Mouse (Mus musculus) heart, postnatal 0 days (tissue): ENCODE measurements around the gene 0610012G03Rik.

Experiments used
- CTCF ChIP-seq: IDR thresholded peaks from 2 replicates; pipeline ENCODE4 v1.5.1; 2016; ENCODE audit warnings: antibody characterized with exemption, control low read depth, low read depth
- EP300 ChIP-seq: IDR thresholded peaks from 2 replicates; pipeline ENCODE4 v1.6.1; 2016; ENCODE audit warnings: antibody characterized with exemption, low read depth

GRCm38 (mm10) chr16:31918248-31918724 lies 30.0 kb downstream of the 0610012G03Rik start:
- TF ChIP-seq CTCF (peak; percentile 95), EP300 (no peak)
